Mouse (Mus musculus): ENCODE data around the gene Traf3. TPM values are rescaled to one million over a fixed set of nuclear protein-coding genes. Genes with fewer than 3 reads are reported as not detected.

The Traf3 gene
- total RNA-seq, 2 experiments from 2014 or later, result 9.5 to 14.5 TPM

DNA sequence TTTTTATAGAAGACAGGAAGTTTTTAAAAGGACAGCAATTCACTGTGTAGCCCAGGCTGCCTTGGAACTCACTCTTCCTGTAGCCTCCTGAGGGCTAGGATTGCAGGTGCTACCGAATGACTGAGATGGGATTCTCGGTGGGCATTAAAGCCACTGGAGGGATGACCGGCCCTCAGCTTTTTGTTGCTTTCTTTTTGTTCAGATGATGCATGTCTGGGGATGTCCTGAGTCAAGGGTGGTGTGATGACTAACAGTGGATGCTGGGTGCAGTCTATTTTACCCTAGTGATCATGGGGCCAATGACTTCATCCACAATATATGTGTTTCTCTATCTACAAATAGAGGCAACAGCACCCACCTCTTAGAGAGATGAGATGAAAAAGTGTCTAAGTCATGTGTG lies 20.8 kb downstream of the Traf3 start:
- TF ChIP-seq CTCF (IDR thresholded peaks at IDR 0.05), result no peak
- intact Hi-C loops (cut with DNase I), result no loop called here
- Histone ChIP-seq H3K4me3 (no peak overlapping the region), H3K27ac (no peak overlapping the region)
- no peak for DNase-seq

DNA sequence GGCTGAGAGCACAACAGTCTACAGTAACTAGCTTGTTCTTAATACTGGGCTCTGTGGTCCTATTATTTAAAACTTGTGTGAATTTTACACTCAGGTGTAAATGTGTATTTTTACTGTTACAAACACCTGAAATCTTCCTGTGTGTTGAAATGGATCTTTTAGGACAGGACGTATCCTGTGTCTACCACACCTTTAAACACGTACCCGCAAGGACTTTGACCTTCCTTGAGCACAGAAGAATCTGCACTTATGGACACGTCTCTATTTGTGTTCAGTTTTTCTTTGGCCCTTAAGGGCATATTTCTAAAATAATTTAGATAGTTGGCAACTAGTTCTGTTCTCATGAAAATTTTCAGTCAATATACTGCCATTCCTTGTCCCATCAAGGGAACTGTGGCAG lies 22.1 kb downstream of the Traf3 start:
- no peak for DNase-seq
- no peak for TF ChIP-seq CTCF (IDR thresholded peaks at IDR 0.05)
- no peak overlapping the region for H3K27ac ChIP-seq
- intact Hi-C loops (cut with DNase I), result no loop called here
- H3K4me3 ChIP-seq, result no peak overlapping the region

GRCm38 (mm10) chr12:111190355-111190754 lies 24.2 kb downstream of the Traf3 start:
- Histone ChIP-seq H3K4me3 (no peak overlapping the region), H3K27ac (no peak overlapping the region)
- TF ChIP-seq CTCF (IDR thresholded peaks at IDR 0.05), result no peak
- DNase-seq, result no peak
- intact Hi-C loops (cut with DNase I), result no loop called here

DNA sequence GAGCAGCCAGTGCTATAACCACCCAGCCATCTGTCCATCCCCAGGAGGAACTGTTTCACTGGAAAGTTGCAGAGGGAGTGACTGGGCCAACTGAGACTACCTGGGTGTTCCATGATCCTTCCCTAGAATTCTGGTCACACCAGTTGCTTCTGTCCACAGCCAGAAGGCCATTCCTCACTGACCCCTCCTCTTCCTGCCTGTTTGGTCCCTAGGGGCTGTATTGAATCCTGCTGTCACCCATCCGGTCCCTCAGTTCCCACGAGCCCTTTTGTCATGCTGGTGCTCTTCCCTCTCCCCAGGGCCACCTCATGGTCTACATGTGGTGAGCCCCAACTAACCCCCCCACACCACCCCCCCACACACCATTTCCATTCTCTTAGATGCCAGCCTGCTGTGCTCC lies 24.7 kb downstream of the Traf3 start:
- DNase-seq, result no peak
- H3K27ac ChIP-seq, result no peak overlapping the region
- intact Hi-C loops (cut with DNase I), result no loop called here
- H3K4me3 ChIP-seq, result no peak overlapping the region
- TF ChIP-seq CTCF (IDR thresholded peaks at IDR 0.05), result no peak

DNA sequence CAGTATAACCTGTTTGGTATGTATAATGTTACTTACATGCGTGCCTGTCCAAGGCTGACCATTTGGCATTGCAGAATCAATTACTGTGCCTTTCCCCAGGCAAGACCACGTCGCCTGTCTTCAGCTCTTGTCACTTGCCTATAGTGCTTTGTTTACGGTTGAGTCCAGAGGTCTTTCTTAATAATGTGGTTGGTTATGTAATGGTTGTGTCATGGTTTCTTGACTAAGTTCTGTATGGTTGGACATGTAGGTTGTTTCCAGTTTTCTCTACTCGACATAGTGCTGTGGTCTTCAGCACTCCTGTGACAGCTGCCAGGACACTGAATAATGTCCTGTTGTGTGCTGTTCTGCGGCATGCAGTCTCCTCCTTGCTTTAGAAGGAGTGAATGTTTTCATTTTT lies 26.6 kb downstream of the Traf3 start:
- TF ChIP-seq CTCF (IDR thresholded peaks at IDR 0.05), result no peak
- intact Hi-C loops (cut with DNase I), result no loop called here
- Histone ChIP-seq H3K4me3 (no peak overlapping the region), H3K27ac (no peak overlapping the region)
- DNase-seq, result no peak

GRCm38 (mm10) chr12:111193331-111193730 lies 27.2 kb downstream of the Traf3 start:
- no peak for TF ChIP-seq CTCF (IDR thresholded peaks at IDR 0.05)
- intact Hi-C loops (cut with DNase I), result no loop called here
- no peak for DNase-seq
- Histone ChIP-seq H3K4me3 (no peak overlapping the region), H3K27ac (no peak overlapping the region)

DNA sequence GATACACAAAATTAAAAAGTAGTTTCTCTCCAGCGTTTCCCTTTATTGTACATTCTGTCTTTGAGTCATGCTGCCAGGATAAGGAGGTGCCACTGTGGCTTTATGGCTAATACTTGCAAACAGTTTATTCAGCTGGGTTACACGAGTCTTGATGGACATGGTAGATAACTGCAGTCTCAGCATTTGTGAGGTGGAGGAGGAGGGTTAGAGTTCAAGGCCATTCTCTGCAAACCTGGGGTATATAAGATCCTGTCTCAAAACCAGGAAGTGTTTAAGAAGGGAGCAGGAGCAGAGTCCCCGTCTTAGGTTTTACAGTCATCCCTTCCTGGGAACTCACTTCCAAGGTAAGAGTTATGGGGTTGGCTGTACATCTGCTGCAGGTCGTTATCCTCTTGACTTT lies 30.4 kb downstream of the Traf3 start:
- no peak overlapping the region for H3K27ac ChIP-seq
- TF ChIP-seq CTCF (IDR thresholded peaks at IDR 0.05), result no peak
- no peak overlapping the region for H3K4me3 ChIP-seq
- intact Hi-C loops (cut with DNase I), result no loop called here
- no peak for DNase-seq

GRCm38 (mm10) chr12:111203076-111203475 lies 36.9 kb downstream of the Traf3 start:
- DNase-seq, result no peak
- Histone ChIP-seq H3K4me3 (no peak overlapping the region), H3K27ac (no peak overlapping the region)
- no peak for TF ChIP-seq CTCF (IDR thresholded peaks at IDR 0.05)
- intact Hi-C loops (cut with DNase I), result no loop called here

DNA sequence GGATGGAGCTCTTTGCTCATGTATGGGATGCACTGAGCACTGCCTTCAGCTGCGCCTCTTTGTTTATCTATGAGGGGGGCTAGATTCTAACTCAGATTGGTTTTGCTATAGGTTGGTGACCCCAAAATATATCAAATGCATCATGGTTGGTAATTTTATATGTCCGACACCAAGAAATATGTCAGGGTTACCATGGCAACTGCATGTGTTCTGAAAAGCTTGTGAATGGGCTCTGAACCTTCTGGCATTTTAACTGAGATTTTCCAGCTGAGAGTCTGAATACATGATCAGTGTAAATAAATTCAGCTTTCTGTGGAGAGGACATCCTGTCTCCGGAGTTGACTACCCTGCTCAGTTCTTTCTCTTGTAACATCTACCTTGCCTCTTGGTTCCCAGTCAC lies 37.8 kb downstream of the Traf3 start:
- Histone ChIP-seq H3K4me3 (no peak overlapping the region), H3K27ac (no peak overlapping the region)
- no peak for DNase-seq
- intact Hi-C loops (cut with DNase I), result no loop called here
- TF ChIP-seq CTCF (IDR thresholded peaks at IDR 0.05), result no peak

DNA sequence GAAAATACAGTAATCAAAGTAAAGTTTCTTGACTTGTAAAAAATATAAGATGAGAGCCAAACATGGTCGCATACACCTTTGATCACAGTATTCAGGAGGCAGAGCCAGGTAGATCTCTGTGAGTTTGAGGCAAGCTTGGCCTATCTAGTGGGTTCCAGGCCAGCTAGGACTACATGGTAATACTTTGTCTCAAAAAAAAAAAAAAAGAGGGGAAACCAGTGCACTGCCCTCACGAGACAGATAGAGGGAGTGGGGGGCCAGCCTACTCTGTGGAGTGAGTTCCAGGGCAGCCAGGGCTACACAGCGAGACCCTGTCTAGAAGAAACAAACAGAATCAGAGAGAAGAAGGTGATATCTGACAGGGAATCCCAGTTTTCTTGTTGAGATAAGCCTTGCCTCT lies 41.5 kb downstream of the Traf3 start:
- DNase-seq, result no peak
- no peak overlapping the region for H3K4me3 ChIP-seq
- no peak overlapping the region for H3K27ac ChIP-seq
- no peak for TF ChIP-seq CTCF (IDR thresholded peaks at IDR 0.05)
- intact Hi-C loops (cut with DNase I), result no loop called here

GRCm38 (mm10) chr12:111211729-111212128 lies 45.6 kb downstream of the Traf3 start:
- H3K27ac ChIP-seq, result no peak overlapping the region
- TF ChIP-seq CTCF (IDR thresholded peaks at IDR 0.05), result no peak
- no peak for DNase-seq
- no peak overlapping the region for H3K4me3 ChIP-seq
- intact Hi-C loops (cut with DNase I), result no loop called here

GRCm38 (mm10) chr12:111218867-111219266 lies 52.7 kb downstream of the Traf3 start:
- Histone ChIP-seq H3K27ac (no peak overlapping the region), H3K4me3 (no peak overlapping the region)
- no peak for DNase-seq
- TF ChIP-seq CTCF (IDR thresholded peaks at IDR 0.05), result no peak
- intact Hi-C loops (cut with DNase I), result no loop called here

DNA sequence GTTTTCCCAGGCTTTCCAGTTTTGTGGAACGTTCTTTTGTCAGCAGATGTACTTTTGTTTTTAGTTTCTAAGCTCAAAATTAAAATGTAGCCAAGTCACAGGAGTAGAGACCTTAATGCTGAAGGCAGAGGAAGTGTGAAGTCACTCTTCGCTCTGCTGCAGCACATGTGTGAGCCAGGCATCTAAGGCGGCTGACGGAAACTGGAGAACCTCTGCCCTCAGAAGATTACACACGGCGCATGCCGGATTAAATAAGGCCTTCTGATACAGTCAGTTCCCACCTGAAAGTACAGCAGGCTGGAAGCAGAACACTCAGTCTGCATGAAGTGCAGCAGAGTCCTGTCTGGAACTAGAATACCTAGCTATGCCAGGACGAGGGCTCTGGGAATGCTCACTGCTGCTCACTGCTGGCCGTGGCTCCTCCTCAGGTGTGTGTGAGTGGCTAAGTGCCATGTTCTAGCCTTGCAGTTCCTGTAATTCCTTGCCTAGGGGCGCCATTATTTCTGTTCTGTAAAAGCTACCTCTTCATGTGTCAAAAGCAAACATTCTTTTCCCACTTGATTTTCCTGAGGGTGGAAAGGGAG lies 59.1 kb downstream of the Traf3 start:
- no peak for DNase-seq
- no peak overlapping the region for H3K27ac ChIP-seq
- no peak for TF ChIP-seq CTCF (IDR thresholded peaks at IDR 0.05)
- no peak overlapping the region for H3K4me3 ChIP-seq
- intact Hi-C loops (cut with DNase I), result no loop called here

GRCm38 (mm10) chr12:111227410-111227809 lies 61.2 kb downstream of the Traf3 start:
- Histone ChIP-seq H3K27ac (no peak overlapping the region), H3K4me3 (no peak overlapping the region)
- intact Hi-C loops (cut with DNase I), result no loop called here
- no peak for DNase-seq
- no peak for TF ChIP-seq CTCF (IDR thresholded peaks at IDR 0.05)

GRCm38 (mm10) chr12:111228488-111228887 lies 62.3 kb downstream of the Traf3 start:
- Histone ChIP-seq H3K27ac (no peak overlapping the region), H3K4me3 (no peak overlapping the region)
- no peak for DNase-seq
- TF ChIP-seq CTCF (IDR thresholded peaks at IDR 0.05), result no peak
- intact Hi-C loops (cut with DNase I), result no loop called here

Data from gastrocnemius, adult 2 months (tissue).